Mouse (Mus musculus) heart, adult 2 months (tissue): ENCODE results near the gene Cacfd1.

Experiments
- EP300 ChIP-seq: fragments of 200-500 bp; IDR thresholded peaks from 2 replicates; pipeline ENCODE4 v1.6.1; 2011; ENCODE audit warnings: low read depth, low read length, control low read depth; ENCODE audit not compliant: insufficient read depth
- POLR2A ChIP-seq: fragments of 200-500 bp; IDR thresholded peaks from 2 replicates; pipeline ENCODE4 v1.6.1; 2011; ENCODE audit warnings: mild to moderate bottlenecking, low read depth, low read length, control low read depth; ENCODE audit not compliant: insufficient read depth

GRCm38 (mm10) chr2:26984179-26984578 is 25.5 kb upstream of the Cacfd1 start:
- TF ChIP-seq EP300 (no peak), POLR2A (no peak)
